Mouse (Mus musculus) spleen, adult 2 months (tissue): Measurements from ENCODE around the gene Kiz. TPM values are rescaled to one million over a fixed set of nuclear protein-coding genes. Genes with fewer than 3 reads are reported as not detected.

Source experiments
- DNase-seq, 2 experiments: peaks; one replicate each; pipeline versions ENCODE4 v3.0.0 to v3.0.0-alpha.2; 2012 to 2021; ENCODE audit warnings: low spot score in 2 of 2, low read depth in 1 of 2
- H3K27ac ChIP-seq: fragments of 200-500 bp; 2 replicates; pipeline ENCODE4 v1.5.1; 2012; ENCODE audit warnings: low read length, inconsistent platforms; ENCODE audit not compliant: insufficient read depth
- H3K27me3 ChIP-seq: fragments of 200-500 bp; 2 replicates; pipeline ENCODE4 v1.6.1; 2012; ENCODE audit warnings: mild to moderate bottlenecking, moderate library complexity, low read length, inconsistent platforms; ENCODE audit not compliant: control insufficient read depth, insufficient read depth
- H3K36me3 ChIP-seq: fragments of 200-500 bp; 2 replicates; pipeline ENCODE4 v1.6.1; 2012; ENCODE audit warnings: mild to moderate bottlenecking, low read length, inconsistent platforms; ENCODE audit not compliant: control insufficient read depth, insufficient read depth
- H3K4me1 ChIP-seq: fragments of 200-500 bp; 2 replicates; pipeline ENCODE4 v1.6.1; 2011; ENCODE audit warnings: inconsistent platforms; ENCODE audit not compliant: control insufficient read depth, insufficient read depth, insufficient read length
- H3K4me3 ChIP-seq: fragments of 200-500 bp; 2 replicates; pipeline ENCODE4 v1.5.1; 2011; ENCODE audit warnings: mild to moderate bottlenecking, inconsistent platforms; ENCODE audit not compliant: insufficient read depth, insufficient read length; ENCODE audit errors: extremely low read depth
- CTCF ChIP-seq: fragments of 200-500 bp; IDR thresholded peaks from 2 replicates; pipeline ENCODE4 v1.5.1; 2011; ENCODE audit warnings: mild to moderate bottlenecking, inconsistent platforms; ENCODE audit not compliant: insufficient read depth, insufficient read length, insufficient replicate concordance; ENCODE audit errors: extremely low read depth
- POLR2A ChIP-seq: fragments of 200-500 bp; IDR thresholded peaks from 2 replicates; pipeline ENCODE4 v1.6.1; 2011; ENCODE audit warnings: low read depth, low read length, inconsistent platforms
- WGBS: fragments of 180-500 bp; shearing (Covaris S2); methylation state at CpG from one replicate; pipeline ENCODE4 v1.1.7; 2018; 5-methylcytosine and 5-hydroxymethylcytosine counted together
- polyA plus RNA-seq: library from polyadenylated mRNA; depleted of rRNA; stranded (reverse); fragments of >200 nt; gene quantifications from 2 replicates; pipeline ENCODE4 v1.2.3, GENCODE M21; 2012

Gene Kiz
- polyA plus RNA-seq, 1 experiment, result 2.3 TPM

DNA sequence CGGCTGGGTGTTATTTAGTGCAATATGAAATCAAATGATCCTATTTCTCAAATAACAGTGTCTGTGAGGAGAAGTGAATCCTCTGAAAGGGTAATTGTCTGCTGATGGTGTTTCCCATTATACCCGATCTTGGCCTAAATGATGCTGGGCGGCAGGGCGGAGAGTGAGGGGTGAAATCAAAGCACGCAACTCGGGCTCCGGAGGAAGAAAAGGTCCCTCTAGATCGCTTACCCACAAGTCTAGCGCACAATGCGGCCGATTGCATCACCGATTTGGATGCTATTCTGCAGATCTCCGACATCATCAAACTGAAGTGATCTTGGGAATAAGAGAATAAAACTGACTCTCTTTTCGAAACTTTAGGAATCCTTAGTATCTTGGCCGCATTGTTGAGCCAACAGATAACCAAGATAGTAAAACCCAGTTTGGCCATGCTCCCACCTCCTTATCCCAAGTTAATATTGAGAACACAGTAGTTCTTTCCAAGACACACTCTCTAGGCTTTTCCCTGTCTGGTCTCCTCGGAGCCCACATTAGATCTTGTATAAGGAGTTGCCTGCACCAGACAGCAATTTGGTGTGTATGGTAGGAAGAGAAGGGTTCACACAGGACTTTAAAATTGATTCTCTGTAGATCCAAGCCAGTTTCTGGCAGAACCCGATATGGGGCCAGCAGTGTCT is 18.7 kb upstream of the Kiz start:
- Histone ChIP-seq H3K4me1 (peaks cover 3% of the 10 kb centered on the region; the same call in 1 of the 2 replicates), H3K27me3 (peaks cover 45% of the 10 kb centered on the region)

DNA sequence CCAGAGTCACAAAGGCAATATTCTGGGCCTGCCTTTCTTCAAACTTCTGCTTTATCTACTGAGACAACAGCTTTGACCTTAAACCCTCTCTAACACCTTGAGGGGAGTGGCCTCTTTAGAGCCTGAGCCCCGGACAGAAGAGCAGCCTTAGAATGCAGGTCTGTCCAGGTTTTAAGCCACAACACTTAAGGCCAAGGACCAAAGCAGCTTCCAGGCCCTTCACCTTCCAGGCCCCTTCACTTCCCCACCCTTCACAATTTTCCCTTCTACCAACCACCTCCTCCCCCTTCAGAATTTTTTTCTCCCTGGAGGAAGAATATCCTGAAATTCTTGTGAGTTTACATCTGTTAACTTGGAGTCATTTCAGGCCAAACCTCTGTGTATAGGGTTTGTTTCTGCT is 18.0 kb upstream of the Kiz start:
- no peak overlapping the region for H3K4me3 ChIP-seq
- peaks cover 3% of the 10 kb centered on the region; the same call in 1 of the 2 replicates for H3K4me1 ChIP-seq
- H3K36me3 ChIP-seq, result no peaks in the 10 kb centered on the region
- no peak for TF ChIP-seq POLR2A
- no peak for TF ChIP-seq CTCF
- peaks cover 44% of the 10 kb centered on the region for H3K27me3 ChIP-seq
- 27% methylated on average over 1 of the region's 1 CpGs for WGBS
- DNase-seq, result no peak
- no peak overlapping the region for H3K27ac ChIP-seq

More for the DNA sequence above, 18.7 kb upstream of the Kiz start:
- TF ChIP-seq CTCF (no peak), POLR2A (no peak)
- H3K27ac ChIP-seq, result no peak overlapping the region
- WGBS, result 15% methylated on average over 17 of the region's 17 CpGs
- no peak overlapping the region for H3K4me3 ChIP-seq
- no peak for DNase-seq
- H3K36me3 ChIP-seq, result no peaks in the 10 kb centered on the region

DNA sequence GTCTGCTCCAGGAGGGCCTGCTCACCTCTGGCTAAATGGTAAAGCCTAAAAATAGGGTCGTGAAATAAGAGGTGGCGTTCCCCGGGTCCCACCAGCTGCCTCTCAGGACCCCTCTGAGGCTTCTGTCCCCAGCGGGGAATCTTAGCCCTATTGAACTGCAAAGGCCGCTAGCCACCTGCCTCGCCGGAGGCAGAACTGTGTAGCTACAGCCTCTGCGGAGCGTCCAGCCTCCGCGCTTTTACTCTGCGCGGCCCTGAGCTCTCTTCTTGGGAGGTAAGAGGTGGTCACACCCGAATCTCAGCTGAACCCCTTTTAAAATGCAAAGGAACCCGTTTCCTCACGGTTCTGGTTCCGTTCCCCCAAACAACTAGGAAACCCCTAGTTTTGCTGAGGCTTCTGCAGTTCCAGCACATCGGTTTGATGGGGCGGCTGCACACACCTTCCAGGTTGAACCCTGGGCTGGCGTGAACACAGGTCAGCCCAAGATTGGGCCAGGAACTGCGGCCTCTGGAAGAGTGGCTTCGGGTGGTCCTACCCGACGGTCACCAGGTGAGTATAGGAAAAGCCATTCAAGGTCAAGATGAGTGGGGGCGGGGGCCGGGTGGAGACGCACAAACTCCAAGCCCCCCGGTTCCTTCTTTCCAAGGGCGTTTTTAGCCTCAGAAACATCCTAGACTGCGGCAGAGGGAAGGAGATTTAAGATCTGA is 16.9 kb upstream of the Kiz start:
- Histone ChIP-seq H3K4me3 (no peak overlapping the region), H3K27ac (no peak overlapping the region), H3K27me3 (peaks cover 44% of the 10 kb centered on the region), H3K36me3 (no peaks in the 10 kb centered on the region), H3K4me1 (peaks cover 3% of the 10 kb centered on the region; the same call in 1 of the 2 replicates)
- TF ChIP-seq CTCF (no peak), POLR2A (no peak)
- no peak for DNase-seq
- 10% methylated on average over 30 of the region's 30 CpGs for whole genome bisulfite sequencing

- H3K4me1 ChIP-seq, result peaks cover 3% of the 10 kb centered on the region; the same call in 1 of the 2 replicates
- no peaks in the 10 kb centered on the region for H3K36me3 ChIP-seq
- WGBS, result 9% methylated on average over 36 of the region's 36 CpGs
- peaks cover 40% of the 10 kb centered on the region for H3K27me3 ChIP-seq
- no peak for DNase-seq
- no peak overlapping the region for H3K27ac ChIP-seq
- TF ChIP-seq CTCF (no peak), POLR2A (no peak)
- no peak overlapping the region for H3K4me3 ChIP-seq
Observed at GRCm38 (mm10) chr2:146839303-146840030, 16.2 kb upstream of the Kiz start.

- Histone ChIP-seq H3K4me1 (no peaks in the 10 kb centered on the region), H3K36me3 (no peaks in the 10 kb centered on the region), H3K27ac (no peak overlapping the region), H3K4me3 (no peak overlapping the region), H3K27me3 (no peaks in the 10 kb centered on the region)
- 57% methylated on average over 2 of the region's 2 CpGs for WGBS
- no peak for DNase-seq
- TF ChIP-seq POLR2A (no peak), CTCF (no peak)
Observed at GRCm38 (mm10) chr2:146847863-146848262, 7.8 kb upstream of the Kiz start.

GRCm38 (mm10) chr2:146856120-146856519 is 456 bp downstream of the Kiz start:
- H3K4me3 ChIP-seq, result peak overlapping the region; percentile 96
- H3K27ac ChIP-seq, result peak overlapping the region; percentile 69
- DNase-seq, result peak; percentile 33 to 36
- TF ChIP-seq CTCF (no peak), POLR2A (no peak)
- no peaks in the 10 kb centered on the region for H3K27me3 ChIP-seq
- H3K36me3 ChIP-seq, result no peaks in the 10 kb centered on the region
- no peaks in the 10 kb centered on the region for H3K4me1 ChIP-seq
- 2% methylated on average over 11 of the region's 11 CpGs for WGBS
